Mouse (Mus musculus): Measurements from ENCODE around the gene Rps8. TPM values are rescaled to one million over a fixed set of nuclear protein-coding genes. Genes with fewer than 3 reads are reported as not detected.

Rps8 gene
- polyA plus RNA-seq, 1 experiment from 2014 or later, result 892 TPM

DNA sequence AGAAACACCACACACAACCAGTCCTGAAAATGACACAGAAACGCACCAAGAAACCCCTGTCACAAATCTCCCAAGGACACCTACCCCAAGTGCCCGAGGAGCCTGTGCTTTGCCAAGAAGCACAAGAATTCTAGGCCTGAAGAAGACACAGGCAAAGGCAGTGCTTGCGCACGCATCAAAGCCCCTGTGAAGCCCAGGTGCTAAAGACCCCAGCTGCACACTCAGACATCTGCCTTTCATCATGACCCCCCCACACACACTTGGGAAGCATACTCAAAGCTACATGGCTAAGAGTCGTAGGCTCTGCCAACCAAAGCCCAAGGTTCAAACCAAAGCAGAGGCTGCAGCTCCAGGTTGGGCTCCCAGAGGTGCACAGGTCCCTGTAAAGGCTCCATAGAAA is 40.5 kb downstream of the Rps8 start:
- Histone ChIP-seq H3K27ac (ENCODE audit: low read depth, low read length) (no peak overlapping the region), H3K4me2 (replicated peaks; ENCODE audit: low read depth, low read length) (no peak overlapping the region), H3K4me3 (ENCODE audit: low read depth, low read length) (no peak overlapping the region), H3K36me3 (ENCODE audit: control insufficient read depth, insufficient read depth, low read length) (no peaks in the 10 kb centered on the region), H3K9ac (ENCODE audit: low read depth, low read length) (no peak overlapping the region), H3K4me1 (replicated peaks; ENCODE audit: control insufficient read depth, insufficient read depth, low read length) (no peaks in the 10 kb centered on the region), H3K9me3 (ENCODE audit: control insufficient read depth, low read length) (no peaks in the 10 kb centered on the region), H3K27me3 (ENCODE audit: control insufficient read depth, insufficient read depth, low read length) (no peaks in the 10 kb centered on the region)
- ATAC-seq (ENCODE audit: low FRiP score), result no peak
- DNase-seq (ENCODE audit: low spot score), result no peak
- WGBS, result 88% methylated on average over 5 of the region's 5 CpGs

DNA sequence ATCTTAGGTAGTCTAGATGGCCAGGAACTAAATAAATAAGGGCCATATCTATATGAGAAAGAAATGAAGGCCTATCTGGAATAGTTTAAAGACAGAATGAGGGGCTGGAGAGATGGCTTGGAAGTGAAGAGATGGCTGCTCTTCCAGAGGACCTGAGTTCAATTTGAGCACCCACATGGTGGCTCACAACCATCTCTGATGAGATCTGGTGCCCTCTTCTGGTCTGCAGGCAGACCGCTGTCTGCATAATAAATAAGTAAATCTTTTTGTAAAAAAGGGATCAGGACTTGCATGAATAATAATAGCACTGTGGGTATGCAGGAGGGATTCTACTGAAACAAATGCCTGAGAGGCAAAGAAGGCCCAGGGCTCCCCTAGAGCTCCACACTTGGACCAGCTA is 42.8 kb downstream of the Rps8 start:
- Histone ChIP-seq H3K4me3 (ENCODE audit: low read depth, low read length) (no peak overlapping the region), H3K27me3 (ENCODE audit: control insufficient read depth, insufficient read depth, low read length) (no peaks in the 10 kb centered on the region), H3K36me3 (ENCODE audit: control insufficient read depth, insufficient read depth, low read length) (no peaks in the 10 kb centered on the region), H3K9ac (ENCODE audit: low read depth, low read length) (no peak overlapping the region), H3K4me1 (replicated peaks; ENCODE audit: control insufficient read depth, insufficient read depth, low read length) (no peaks in the 10 kb centered on the region), H3K27ac (ENCODE audit: low read depth, low read length) (no peak overlapping the region), H3K4me2 (replicated peaks; ENCODE audit: low read depth, low read length) (no peak overlapping the region), H3K9me3 (ENCODE audit: control insufficient read depth, low read length) (no peaks in the 10 kb centered on the region)
- DNase-seq (ENCODE audit: low spot score), result no peak
- ATAC-seq (ENCODE audit: low FRiP score), result no peak
- WGBS, result 94% methylated on average over 1 of the region's 1 CpGs

DNA sequence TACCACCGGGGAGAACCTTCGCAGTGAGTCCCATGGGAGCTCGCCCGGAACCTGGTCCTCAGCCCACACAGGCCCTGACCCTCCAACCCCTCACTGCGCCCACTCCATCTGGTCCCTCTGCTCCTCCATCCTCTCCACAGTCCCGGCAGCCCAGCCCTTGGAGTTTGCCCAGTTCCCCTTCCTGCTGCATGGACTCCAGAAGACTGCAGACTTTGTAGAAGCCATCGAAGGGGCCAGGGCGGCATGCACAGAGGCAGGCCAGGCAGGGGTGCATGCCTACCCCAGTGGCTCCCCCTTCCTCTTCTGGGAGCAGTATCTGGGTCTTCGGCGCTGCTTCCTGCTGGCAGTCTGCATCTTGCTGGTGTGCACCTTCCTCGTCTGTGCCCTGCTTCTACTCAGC is 45.1 kb downstream of the Rps8 start:
- no peak overlapping the region for H3K4me3 ChIP-seq (ENCODE audit: low read depth, low read length)
- H3K36me3 ChIP-seq (ENCODE audit: control insufficient read depth, insufficient read depth, low read length), result no peaks in the 10 kb centered on the region
- ATAC-seq (ENCODE audit: low FRiP score), result no peak
- WGBS, result 93% methylated on average over 11 of the region's 11 CpGs
- H3K27me3 ChIP-seq (ENCODE audit: control insufficient read depth, insufficient read depth, low read length), result no peaks in the 10 kb centered on the region
- no peak overlapping the region for H3K27ac ChIP-seq (ENCODE audit: low read depth, low read length)
- H3K9me3 ChIP-seq (ENCODE audit: control insufficient read depth, low read length), result no peaks in the 10 kb centered on the region
- no peak overlapping the region for H3K4me2 ChIP-seq (replicated peaks; ENCODE audit: low read depth, low read length)
- no peak for DNase-seq (ENCODE audit: low spot score)
- H3K9ac ChIP-seq (ENCODE audit: low read depth, low read length), result no peak overlapping the region
- no peaks in the 10 kb centered on the region for H3K4me1 ChIP-seq (replicated peaks; ENCODE audit: control insufficient read depth, insufficient read depth, low read length)

- Histone ChIP-seq H3K4me2 (replicated peaks; ENCODE audit: low read depth, low read length) (no peak overlapping the region), H3K9me3 (ENCODE audit: control insufficient read depth, low read length) (no peaks in the 10 kb centered on the region), H3K27me3 (ENCODE audit: control insufficient read depth, insufficient read depth, low read length) (no peaks in the 10 kb centered on the region), H3K9ac (ENCODE audit: low read depth, low read length) (no peak overlapping the region), H3K4me3 (ENCODE audit: low read depth, low read length) (no peak overlapping the region), H3K36me3 (ENCODE audit: control insufficient read depth, insufficient read depth, low read length) (no peaks in the 10 kb centered on the region), H3K4me1 (replicated peaks; ENCODE audit: control insufficient read depth, insufficient read depth, low read length) (no peaks in the 10 kb centered on the region), H3K27ac (ENCODE audit: low read depth, low read length) (no peak overlapping the region)
- no peak for ATAC-seq (ENCODE audit: low FRiP score)
- DNase-seq (ENCODE audit: low spot score), result no peak
- 93% methylated on average over 13 of the region's 13 CpGs for WGBS
Measured at GRCm38 (mm10) chr4:117110249-117110648, 45.8 kb downstream of the Rps8 start.

DNA sequence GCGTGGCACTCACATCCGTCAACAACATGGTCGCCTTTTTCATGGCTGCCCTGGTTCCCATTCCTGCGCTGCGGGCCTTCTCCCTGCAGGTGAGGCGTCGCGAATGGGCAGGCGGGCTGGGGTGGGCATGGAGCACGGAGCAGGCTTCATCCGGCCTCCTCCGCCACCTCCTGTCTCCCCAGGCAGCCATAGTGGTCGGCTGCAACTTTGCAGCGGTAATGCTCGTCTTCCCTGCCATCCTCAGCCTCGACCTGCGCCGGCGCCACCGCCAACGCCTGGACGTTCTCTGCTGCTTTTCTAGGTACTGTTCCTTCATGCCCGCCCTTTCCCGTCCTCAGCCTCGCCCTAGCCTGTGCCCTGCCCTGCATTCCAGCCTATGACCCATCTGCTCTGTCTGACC is 46.7 kb downstream of the Rps8 start:
- H3K4me1 ChIP-seq (replicated peaks; ENCODE audit: control insufficient read depth, insufficient read depth, low read length), result no peaks in the 10 kb centered on the region
- H3K9ac ChIP-seq (ENCODE audit: low read depth, low read length), result no peak overlapping the region
- H3K4me2 ChIP-seq (replicated peaks; ENCODE audit: low read depth, low read length), result no peak overlapping the region
- ATAC-seq (ENCODE audit: low FRiP score) (no peak), DNase-seq (ENCODE audit: low spot score) (no peak)
- no peaks in the 10 kb centered on the region for H3K36me3 ChIP-seq (ENCODE audit: control insufficient read depth, insufficient read depth, low read length)
- H3K27me3 ChIP-seq (ENCODE audit: control insufficient read depth, insufficient read depth, low read length), result no peaks in the 10 kb centered on the region
- WGBS, result 91% methylated on average over 25 of the region's 25 CpGs
- H3K27ac ChIP-seq (ENCODE audit: low read depth, low read length), result no peak overlapping the region
- H3K9me3 ChIP-seq (ENCODE audit: control insufficient read depth, low read length), result no peaks in the 10 kb centered on the region
- H3K4me3 ChIP-seq (ENCODE audit: low read depth, low read length), result no peak overlapping the region

DNA sequence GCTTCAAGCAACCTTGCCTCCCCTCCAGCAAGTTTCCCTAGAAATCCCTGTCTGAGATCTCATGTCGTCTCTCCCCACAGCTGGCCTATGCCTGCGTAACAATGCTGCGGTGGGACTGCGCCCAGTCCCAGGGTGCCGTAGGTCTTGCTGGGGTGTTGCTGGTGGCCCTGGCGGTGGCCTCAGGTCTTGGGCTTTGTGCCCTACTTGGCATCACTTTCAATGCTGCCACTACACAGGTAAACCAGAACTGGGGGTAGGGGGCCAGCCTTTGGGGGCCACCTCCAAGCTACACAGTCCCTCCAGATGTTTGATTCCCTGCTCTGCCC is 47.6 kb downstream of the Rps8 start:
- Histone ChIP-seq H3K4me3 (ENCODE audit: low read depth, low read length) (no peak overlapping the region), H3K36me3 (ENCODE audit: control insufficient read depth, insufficient read depth, low read length) (no peaks in the 10 kb centered on the region), H3K27me3 (ENCODE audit: control insufficient read depth, insufficient read depth, low read length) (no peaks in the 10 kb centered on the region), H3K4me1 (replicated peaks; ENCODE audit: control insufficient read depth, insufficient read depth, low read length) (no peaks in the 10 kb centered on the region), H3K9me3 (ENCODE audit: control insufficient read depth, low read length) (no peaks in the 10 kb centered on the region), H3K27ac (ENCODE audit: low read depth, low read length) (no peak overlapping the region), H3K9ac (ENCODE audit: low read depth, low read length) (no peak overlapping the region), H3K4me2 (replicated peaks; ENCODE audit: low read depth, low read length) (no peak overlapping the region)
- 93% methylated on average over 6 of the region's 6 CpGs for WGBS
- ATAC-seq (ENCODE audit: low FRiP score) (no peak), DNase-seq (ENCODE audit: low spot score) (no peak)

DNA sequence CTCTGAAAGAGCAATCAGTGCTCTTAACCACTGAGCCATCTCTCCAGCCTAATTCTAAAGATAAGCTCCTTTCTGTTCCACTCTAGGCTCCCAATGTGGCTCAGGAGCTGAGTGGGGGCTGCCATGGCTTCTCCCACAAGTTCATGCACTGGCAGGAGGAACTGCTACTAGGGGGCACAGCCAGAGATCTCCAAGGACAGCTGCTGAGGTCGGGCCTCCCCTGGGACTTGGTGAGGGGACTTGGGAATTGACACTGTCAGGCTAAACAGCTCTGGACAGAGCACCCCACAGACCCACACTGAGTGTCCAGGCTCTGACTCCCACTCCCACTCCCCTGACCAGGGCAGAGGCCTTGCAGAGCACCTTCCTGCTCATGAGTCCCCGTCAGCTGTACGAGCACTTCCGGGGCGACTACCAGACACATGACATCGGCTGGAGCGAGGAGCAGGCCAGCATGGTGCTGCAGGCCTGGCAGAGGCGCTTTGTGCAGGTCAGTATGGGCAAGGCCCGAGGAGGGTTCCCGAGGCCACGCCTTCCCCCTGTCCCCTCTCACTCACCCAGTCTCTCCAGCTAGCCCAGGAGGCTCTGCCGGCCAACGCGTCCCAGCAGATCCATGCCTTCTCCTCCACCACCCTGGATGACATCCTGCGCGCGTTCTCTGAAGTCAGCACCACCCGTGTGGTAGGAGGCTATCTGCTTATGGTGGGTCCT is 48.1 kb downstream of the Rps8 start:
- Histone ChIP-seq H3K27me3 (ENCODE audit: control insufficient read depth, insufficient read depth, low read length) (no peaks in the 10 kb centered on the region), H3K4me2 (replicated peaks; ENCODE audit: low read depth, low read length) (no peak overlapping the region), H3K9me3 (ENCODE audit: control insufficient read depth, low read length) (no peaks in the 10 kb centered on the region), H3K9ac (ENCODE audit: low read depth, low read length) (no peak overlapping the region), H3K27ac (ENCODE audit: low read depth, low read length) (no peak overlapping the region), H3K4me1 (replicated peaks; ENCODE audit: control insufficient read depth, insufficient read depth, low read length) (no peaks in the 10 kb centered on the region), H3K4me3 (ENCODE audit: low read depth, low read length) (no peak overlapping the region), H3K36me3 (ENCODE audit: control insufficient read depth, insufficient read depth, low read length) (no peaks in the 10 kb centered on the region)
- 92% methylated on average over 18 of the region's 18 CpGs for WGBS
- ATAC-seq (ENCODE audit: low FRiP score) (no peak), DNase-seq (ENCODE audit: low spot score) (no peak)

- ATAC-seq (ENCODE audit: low FRiP score) (no peak), DNase-seq (ENCODE audit: low spot score) (no peak)
- Histone ChIP-seq H3K4me1 (replicated peaks; ENCODE audit: control insufficient read depth, insufficient read depth, low read length) (no peaks in the 10 kb centered on the region), H3K9ac (ENCODE audit: low read depth, low read length) (no peak overlapping the region), H3K4me3 (ENCODE audit: low read depth, low read length) (no peak overlapping the region), H3K27ac (ENCODE audit: low read depth, low read length) (no peak overlapping the region), H3K9me3 (ENCODE audit: control insufficient read depth, low read length) (no peaks in the 10 kb centered on the region), H3K4me2 (replicated peaks; ENCODE audit: low read depth, low read length) (no peak overlapping the region), H3K36me3 (ENCODE audit: control insufficient read depth, insufficient read depth, low read length) (no peaks in the 10 kb centered on the region), H3K27me3 (ENCODE audit: control insufficient read depth, insufficient read depth, low read length) (no peaks in the 10 kb centered on the region)
- WGBS, result 78% methylated on average over 10 of the region's 10 CpGs
Measured at GRCm38 (mm10) chr4:117105127-117105526, 50.9 kb downstream of the Rps8 start.

DNA sequence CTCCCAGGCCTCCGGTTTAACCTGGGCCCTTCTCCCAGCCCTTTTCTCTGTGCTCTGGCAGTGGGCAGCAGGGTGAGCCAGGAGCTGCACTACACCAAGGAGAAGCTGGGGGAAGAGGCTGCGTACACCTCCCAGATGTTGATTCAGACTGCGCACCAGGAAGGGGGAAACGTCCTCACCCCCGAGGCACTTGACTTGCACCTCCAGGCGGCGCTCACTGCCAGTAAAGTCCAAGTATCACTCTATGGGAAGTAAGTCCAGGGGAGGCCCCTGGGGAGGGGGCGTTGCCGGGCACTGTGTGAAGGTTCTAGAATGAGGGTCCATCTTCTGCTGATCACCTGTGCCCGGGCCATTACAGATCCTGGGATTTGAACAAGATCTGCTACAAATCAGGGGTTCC is 51.4 kb downstream of the Rps8 start:
- Histone ChIP-seq H3K27me3 (ENCODE audit: control insufficient read depth, insufficient read depth, low read length) (no peaks in the 10 kb centered on the region), H3K27ac (ENCODE audit: low read depth, low read length) (no peak overlapping the region), H3K4me2 (replicated peaks; ENCODE audit: low read depth, low read length) (no peak overlapping the region), H3K36me3 (ENCODE audit: control insufficient read depth, insufficient read depth, low read length) (no peaks in the 10 kb centered on the region), H3K4me1 (replicated peaks; ENCODE audit: control insufficient read depth, insufficient read depth, low read length) (no peaks in the 10 kb centered on the region), H3K9ac (ENCODE audit: low read depth, low read length) (no peak overlapping the region), H3K9me3 (ENCODE audit: control insufficient read depth, low read length) (no peaks in the 10 kb centered on the region), H3K4me3 (ENCODE audit: low read depth, low read length) (no peak overlapping the region)
- no peak for DNase-seq (ENCODE audit: low spot score)
- no peak for ATAC-seq (ENCODE audit: low FRiP score)
- WGBS, result 74% methylated on average over 10 of the region's 10 CpGs

Data from hindbrain, embryonic 11.5 days (tissue).